Mouse (Mus musculus): ENCODE measurements around the gene Ralgapa2.

DNA sequence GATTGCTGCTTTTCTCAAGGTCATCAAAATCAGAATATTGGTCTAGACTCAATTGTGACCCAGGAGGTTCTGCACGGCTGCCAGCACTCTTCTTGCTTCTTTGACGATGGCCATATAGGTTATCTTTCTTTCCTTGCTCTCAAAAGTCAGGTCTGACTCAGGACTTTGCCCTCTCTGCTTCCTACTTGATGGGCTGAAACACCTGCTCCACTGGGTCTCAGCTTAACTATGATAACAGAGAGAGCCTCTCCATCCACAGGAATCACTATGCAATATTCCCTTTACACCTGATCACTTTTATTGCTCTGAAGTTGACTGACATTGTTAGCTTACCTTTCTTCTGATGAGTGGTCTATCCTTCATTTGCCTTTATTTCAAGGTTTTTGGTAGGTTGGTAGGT is 191.5 kb downstream of the Ralgapa2 start:
- no peak for TF ChIP-seq CTCF (IDR thresholded peaks at IDR 0.05; ENCODE audit: borderline replicate concordance, control insufficient read depth, extremely low read depth, insufficient read depth, low read length, poor library complexity)
- TF ChIP-seq POLR2A (IDR thresholded peaks at IDR 0.05; ENCODE audit: control insufficient read depth, extremely low read depth, insufficient read depth, low read length, poor library complexity), result no peak
